Mouse (Mus musculus): ENCODE results near the gene Prelid1.

Gene Prelid1

DNA sequence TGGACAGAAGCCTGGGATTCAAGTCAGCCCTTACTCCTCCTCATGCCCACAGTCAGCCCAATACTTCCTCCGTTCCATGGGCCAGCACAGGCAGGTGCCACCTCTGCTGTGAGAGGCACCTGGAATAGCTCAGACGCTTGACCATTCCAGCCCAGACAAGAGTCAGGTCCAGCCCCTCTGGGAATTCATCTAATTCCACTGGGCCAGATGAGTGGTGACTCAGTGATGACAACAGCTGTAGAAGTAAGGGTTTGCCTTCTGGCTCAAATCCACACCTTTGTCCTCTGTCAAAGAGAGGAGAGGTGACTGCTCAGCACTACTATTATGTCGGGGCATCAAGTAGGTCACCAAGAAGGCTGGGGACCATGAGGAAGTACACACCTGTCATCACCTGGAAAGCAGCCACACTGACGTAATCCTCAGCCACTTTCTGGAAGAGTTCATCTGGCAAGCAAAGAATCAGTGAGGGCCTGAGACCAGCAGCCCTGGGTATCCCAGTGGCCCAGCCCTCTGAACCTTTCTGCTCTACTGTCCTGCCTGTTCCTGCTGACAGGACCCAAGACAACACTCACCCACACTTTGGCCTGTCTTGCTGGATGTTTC is at the start of gene Prelid1:
Gene Prelid1, plus strand, starts transcription at position 570 of the 603 bp plus-strand sequence.
- in situ Hi-C loops (cut with MboI, MseI) = loop anchor here (10.0 kb wide), 2 partner anchors 85 to 215 kb away; partner anchors contain the start of genes Uimc1 and Zfp346

DNA sequence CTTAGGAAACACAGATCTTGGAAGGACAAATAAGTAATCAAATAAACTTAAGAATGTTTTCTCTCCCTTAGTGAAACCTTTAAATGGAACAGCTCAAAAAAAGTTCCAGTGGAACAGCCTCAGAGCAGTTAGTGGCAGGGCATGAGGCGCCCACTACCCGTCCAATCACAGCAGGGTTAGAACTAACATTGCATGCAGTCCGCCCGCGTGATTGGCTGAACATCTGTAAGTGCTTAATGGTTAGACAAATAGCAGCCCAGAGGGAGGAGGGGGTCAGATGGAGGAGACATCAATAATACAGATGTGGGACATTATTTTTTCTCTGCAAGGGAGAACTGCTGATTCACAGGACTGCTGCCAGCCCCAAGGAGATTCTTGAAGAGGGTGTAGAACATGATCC is 43.1 kb upstream of the Prelid1 start:
- in situ Hi-C loops (cut with MboI, MseI) = no loop called here

GRCm38 (mm10) chr13:55277646-55278045 is 42.7 kb upstream of the Prelid1 start:
- in situ Hi-C loops (cut with MboI, MseI) = no loop called here

GRCm38 (mm10) chr13:55288854-55289253 is 31.4 kb upstream of the Prelid1 start:
- in situ Hi-C loops (cut with MboI, MseI) = no loop called here

DNA sequence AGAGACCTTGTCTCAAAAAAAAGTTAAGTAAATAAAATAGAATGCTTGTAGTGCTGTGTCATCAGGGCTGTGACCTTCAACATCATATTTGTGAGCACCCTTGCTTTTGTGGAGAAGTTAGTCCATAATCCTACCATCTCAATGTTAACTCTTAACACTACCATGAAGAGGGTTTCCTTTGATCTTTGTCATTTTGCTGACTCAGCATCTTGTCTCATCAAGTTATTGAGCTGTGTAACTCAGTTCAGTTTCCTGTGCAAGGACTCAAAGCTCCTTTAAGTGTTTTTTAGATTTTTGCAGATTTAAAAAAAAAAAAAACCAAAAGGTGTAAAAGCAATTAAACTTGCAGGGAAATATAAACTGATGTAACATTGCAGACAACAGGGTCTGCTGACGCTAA is 23.5 kb upstream of the Prelid1 start:
- in situ Hi-C loops (cut with MboI, MseI) = no loop called here

DNA sequence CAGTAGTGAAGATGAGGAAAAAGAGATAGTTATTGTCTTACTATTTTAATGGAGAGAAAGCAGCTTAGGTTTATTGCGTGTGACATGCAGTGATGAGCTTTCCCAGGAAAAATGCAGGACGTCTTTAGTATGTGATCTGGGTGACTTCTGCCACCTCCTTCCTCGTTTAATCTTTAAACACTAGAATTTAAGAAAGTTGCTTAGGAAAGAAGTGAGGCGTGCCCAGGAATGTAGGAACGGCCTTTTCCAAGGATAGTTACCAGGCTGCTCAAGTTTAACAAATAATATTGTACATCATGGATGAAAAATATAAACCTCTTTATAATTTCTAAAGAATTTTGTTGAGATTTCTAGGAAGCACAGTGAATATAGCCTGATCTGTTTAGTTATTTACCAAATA is 19.4 kb upstream of the Prelid1 start:
- in situ Hi-C loops (cut with MboI, MseI) = no loop called here

- in situ Hi-C loops (cut with MboI, MseI) = loop anchor here (10.0 kb wide), 1 partner anchor 77 kb away; no protein-coding TSS in a partner anchor
Measured at GRCm38 (mm10) chr13:55312028-55312630, 8.2 kb upstream of the Prelid1 start.

- in situ Hi-C loops (cut with MboI, MseI) = loop anchor here (10.0 kb wide), 1 partner anchor 78 kb away; no protein-coding TSS in a partner anchor
Measured at GRCm38 (mm10) chr13:55313051-55313450, 7.2 kb upstream of the Prelid1 start.

- in situ Hi-C loops (cut with MboI, MseI) = loop anchor here (10.0 kb wide), 1 partner anchor 80 kb away; no protein-coding TSS in a partner anchor
Measured at GRCm38 (mm10) chr13:55314891-55315412, 5.3 kb upstream of the Prelid1 start.

GRCm38 (mm10) chr13:55318351-55318750 is 1.9 kb upstream of the Prelid1 start:
- in situ Hi-C loops (cut with MboI, MseI) = loop anchor here (10.0 kb wide), 1 partner anchor 84 kb away; no protein-coding TSS in a partner anchor

DNA sequence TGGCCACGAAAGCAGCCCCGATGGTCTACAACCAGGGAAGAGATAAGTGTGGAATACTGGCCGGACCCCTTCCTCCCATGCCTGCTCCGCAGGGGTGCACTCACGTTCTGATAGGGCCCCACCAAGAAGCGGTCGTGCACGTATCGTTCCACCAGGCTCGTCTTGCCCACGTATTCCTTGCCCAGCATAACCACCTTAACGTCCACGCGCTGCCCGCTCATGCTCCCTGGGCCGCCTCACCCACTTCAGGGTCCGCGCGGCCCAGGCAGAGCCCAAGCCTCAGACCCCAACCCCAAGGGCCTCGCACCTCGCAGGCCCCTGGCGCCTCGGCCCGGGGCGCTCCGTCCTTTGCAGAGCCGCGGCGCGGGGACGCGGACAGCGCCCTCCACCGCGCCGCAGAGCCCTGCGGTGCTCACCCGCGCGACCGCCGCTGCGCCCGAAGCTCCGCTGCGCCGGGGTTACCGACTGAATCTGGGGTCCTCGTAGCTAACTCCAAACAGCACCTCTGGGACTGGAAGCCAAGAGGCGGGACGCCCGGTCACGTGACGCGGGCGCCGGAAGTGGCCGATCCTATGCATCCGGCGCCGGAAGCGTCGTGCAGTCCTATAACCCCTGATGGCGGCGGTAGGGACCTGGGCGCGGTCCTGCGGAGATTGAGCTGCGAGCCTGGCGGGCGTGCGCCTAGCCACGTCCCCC is 1.3 kb downstream of the Prelid1 start, which contains the start of gene Rab24:
Gene Rab24, minus strand, starts transcription at position 513 of the 696 bp plus-strand sequence.
- in situ Hi-C loops (cut with MboI, MseI) = loop anchor here (10.0 kb wide), 1 partner anchor 217 kb away; the partner anchor contains the start of genes Uimc1 and Zfp346

GRCm38 (mm10) chr13:55322130-55322825 is 2.0 kb downstream of the Prelid1 start:
- in situ Hi-C loops (cut with MboI, MseI) = loop anchor here (10.0 kb wide), 1 partner anchor 217 kb away; the partner anchor contains the start of genes Uimc1 and Zfp346

- in situ Hi-C loops (cut with MboI, MseI) = loop anchor here (10.0 kb wide), 1 partner anchor 221 kb away; the partner anchor contains the start of genes Uimc1 and Zfp346
Measured at GRCm38 (mm10) chr13:55325596-55325995, 5.3 kb downstream of the Prelid1 start.

GRCm38 (mm10) chr13:55327169-55327568 is 6.9 kb downstream of the Prelid1 start:
- in situ Hi-C loops (cut with MboI, MseI) = loop anchor here (10.0 kb wide), 1 partner anchor 222 kb away; the partner anchor contains the start of genes Uimc1 and Zfp346

DNA sequence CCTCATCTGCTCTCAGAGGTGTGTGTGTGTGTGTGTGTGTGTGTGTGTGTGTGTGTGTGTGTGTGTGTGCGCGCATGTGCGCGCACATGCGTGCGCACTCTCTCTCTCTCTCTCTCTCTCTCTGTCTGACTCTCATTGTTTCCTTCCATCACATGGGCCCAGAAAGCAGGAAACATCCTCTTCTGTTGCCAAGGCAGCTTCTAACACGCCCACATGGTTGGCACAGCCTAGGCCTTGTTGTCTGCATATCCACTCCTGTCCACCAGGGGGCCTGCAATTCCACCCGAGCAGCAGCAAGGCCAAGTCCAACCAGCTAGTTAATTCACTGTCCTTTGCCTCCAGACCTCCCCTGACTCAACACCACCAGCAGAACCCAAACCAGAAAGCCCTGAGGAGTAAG is 7.3 kb downstream of the Prelid1 start:
- in situ Hi-C loops (cut with MboI, MseI) = loop anchor here (10.0 kb wide), 1 partner anchor 223 kb away; the partner anchor contains the start of genes Uimc1 and Zfp346

DNA sequence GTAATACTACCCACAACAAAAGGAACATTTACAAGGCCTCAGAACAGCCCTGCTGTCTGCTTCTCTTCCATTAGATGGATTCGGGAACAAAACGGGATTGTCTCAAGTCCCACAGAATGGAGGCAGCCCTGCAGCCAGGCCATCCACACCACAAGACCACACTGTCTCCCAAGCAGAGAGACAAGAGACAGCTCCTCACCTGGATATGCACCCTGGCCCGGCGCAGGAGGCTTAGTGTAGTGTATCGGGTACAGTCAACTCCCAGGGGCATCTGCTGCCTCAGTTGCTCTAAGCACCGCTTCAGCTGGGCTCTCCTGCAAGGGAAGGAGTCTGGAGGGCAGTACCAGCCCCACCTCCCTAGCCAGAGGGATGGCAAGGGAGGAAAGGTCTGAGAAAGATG is 7.9 kb downstream of the Prelid1 start:
- in situ Hi-C loops (cut with MboI, MseI) = loop anchor here (10.0 kb wide), 1 partner anchor 223 kb away; the partner anchor contains the start of genes Uimc1 and Zfp346

DNA sequence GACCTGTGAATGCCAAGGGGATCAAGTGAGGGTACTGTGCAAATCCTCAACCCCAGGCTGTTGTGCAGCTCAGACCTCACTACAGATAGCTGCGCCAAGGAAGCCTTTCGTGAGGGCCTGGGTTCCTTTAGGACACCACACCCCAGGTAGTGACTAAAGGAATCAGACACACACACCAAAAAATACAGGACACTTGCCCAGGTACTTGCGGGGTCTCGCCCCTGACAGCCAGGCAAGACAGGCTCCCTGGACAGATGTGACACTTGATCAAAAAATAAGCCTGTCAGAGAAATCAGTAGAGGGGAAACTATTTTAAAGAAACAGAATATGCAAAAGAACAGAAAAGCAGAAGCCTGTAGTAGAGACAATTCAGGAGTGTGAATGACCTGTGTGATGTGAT is 8.3 kb downstream of the Prelid1 start:
- in situ Hi-C loops (cut with MboI, MseI) = loop anchor here (10.0 kb wide), 1 partner anchor 224 kb away; the partner anchor contains the start of genes Uimc1 and Zfp346

DNA sequence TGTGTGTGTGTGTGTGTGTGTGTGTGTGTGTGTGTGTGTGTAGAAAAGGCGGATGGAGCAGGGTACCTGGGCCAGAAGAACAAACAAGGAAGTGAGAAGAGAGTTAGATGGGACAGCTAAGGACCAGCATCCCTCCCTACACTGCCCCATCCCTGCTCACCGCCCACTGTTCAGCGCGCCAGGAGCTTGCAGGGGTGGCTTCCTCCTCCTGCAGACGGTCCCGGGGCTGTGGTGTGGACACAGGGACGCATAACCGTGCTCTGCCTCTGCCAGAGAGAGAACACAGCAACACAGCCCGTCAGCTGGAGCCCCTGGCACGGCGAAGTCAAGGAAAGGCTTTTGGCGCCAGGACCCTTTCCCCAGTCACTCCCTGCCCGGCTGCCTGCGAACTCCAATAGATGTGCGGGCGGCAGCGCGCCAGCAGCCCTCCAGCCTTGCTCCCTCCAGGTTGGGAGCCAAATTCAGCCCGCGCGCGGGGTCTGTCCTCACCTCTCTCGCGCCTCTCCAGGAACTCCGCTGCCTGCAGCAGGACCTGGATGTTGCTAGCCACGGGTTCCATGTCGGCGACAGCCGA is 8.9 kb downstream of the Prelid1 start:
- in situ Hi-C loops (cut with MboI, MseI) = loop anchor here (10.0 kb wide), 1 partner anchor 224 kb away; the partner anchor contains the start of genes Uimc1 and Zfp346

GRCm38 (mm10) chr13:55329683-55330566 is 9.6 kb downstream of the Prelid1 start, which contains the start of gene Mxd3:
TSS of gene Mxd3 (minus strand) at chr13:55329823.
- in situ Hi-C loops (cut with MboI, MseI) = loop anchor here (5.0 to 10.0 kb wide), 2 partner anchors 37 to 225 kb away; partner anchors contain the start of genes Rgs14, Uimc1 and Zfp346
